Mouse (Mus musculus) G1E (cell line): Measurements from ENCODE around the gene Lmln.

Experiments
- CTCF ChIP-seq: IDR thresholded peaks from 2 replicates; pipeline ENCODE4 v1.5.1; 2012; ENCODE audit warnings: low read depth, low read length, inconsistent platforms, mixed read lengths
- GATA1 ChIP-seq: IDR thresholded peaks from 2 replicates; pipeline ENCODE4 v1.6.1; 2012; ENCODE audit warnings: borderline replicate concordance, low read length, inconsistent platforms, mixed read lengths
- POLR2AphosphoS5 ChIP-seq: IDR thresholded peaks from 2 replicates; pipeline ENCODE4 v1.6.1; 2012; ENCODE audit warnings: low read depth, low read length, inconsistent platforms; ENCODE audit not compliant: insufficient replicate concordance
- TAL1 ChIP-seq: conservative IDR thresholded peaks from 2 replicates; pipeline ENCODE4 v1.6.1; 2012; ENCODE audit warnings: low read depth, low read length, inconsistent platforms, mixed read lengths

- TF ChIP-seq CTCF (no peak), TAL1 (no peak), GATA1 (no peak), POLR2AphosphoS5 (no peak)
These were observed 36.0 kb upstream of the Lmln start for GRCm38 (mm10) chr16:33026357-33026756.
